Mouse (Mus musculus) hindbrain, embryonic 15.5 days (tissue): ENCODE measurements around the gene Gm49353. TPM values are rescaled to one million over a fixed set of nuclear protein-coding genes. Genes with fewer than 3 reads are reported as not detected.
A peak's percentile ranks its signal among the peaks of the same experiment; 100 is the strongest.

Experiments
- ATAC-seq: fragments of 200-750 bp; cut with Nextera tagmentation; 2 replicates; pipeline ENCODE4 v1.8.0; 2017; ENCODE audit warnings: low read depth, moderate number of reproducible peaks, moderate TSS enrichment; ENCODE audit not compliant: low FRiP score
- H3K27ac ChIP-seq: fragments of 300-500 bp; sonication (generic); replicated peaks from 2 replicates; pipeline ENCODE4 v1.5.1; 2015; ENCODE audit warnings: mild to moderate bottlenecking, inconsistent platforms
- H3K27me3 ChIP-seq: fragments of 300-500 bp; sonication (generic); 2 replicates; pipeline ENCODE4 v1.6.1; 2015; ENCODE audit warnings: control low read depth, inconsistent platforms
- H3K36me3 ChIP-seq: fragments of 300-500 bp; sonication (generic); 2 replicates; pipeline ENCODE4 v1.6.1; 2015; ENCODE audit warnings: control low read depth, inconsistent platforms
- H3K4me1 ChIP-seq: fragments of 300-500 bp; sonication (generic); replicated peaks from 2 replicates; pipeline ENCODE4 v1.6.1; 2015; ENCODE audit warnings: control low read depth, inconsistent platforms
- H3K4me2 ChIP-seq: fragments of 300-500 bp; sonication (generic); 2 replicates; pipeline ENCODE4 v1.6.1; 2015; ENCODE audit warnings: moderate library complexity, mild to moderate bottlenecking, inconsistent platforms
- H3K4me3 ChIP-seq: fragments of 300-500 bp; sonication (generic); 2 replicates; pipeline ENCODE4 v1.5.1; 2015; ENCODE audit warnings: mild to moderate bottlenecking, inconsistent platforms
- H3K9ac ChIP-seq: fragments of 300-500 bp; sonication (generic); 2 replicates; pipeline ENCODE4 v1.6.1; 2015; ENCODE audit warnings: inconsistent platforms
- H3K9me3 ChIP-seq: fragments of 300-500 bp; sonication (generic); 2 replicates; pipeline ENCODE4 v1.6.1; 2016; ENCODE audit warnings: control low read depth, inconsistent platforms
- WGBS: fragments of 180-500 bp; shearing (Covaris S2); methylation state at CpG from one replicate; pipeline ENCODE4 v1.1.7; 2015; 5-methylcytosine and 5-hydroxymethylcytosine counted together
- polyA plus RNA-seq: library from polyadenylated mRNA; unstranded; fragments of >200 nt; fragmentation: Nextera tagmentation; extraction: Ambion mirVana; gene quantifications from 2 replicates; pipeline ENCODE4 v1.2.1, GENCODE M21; 2015

Gm49353 gene
- polyA plus RNA-seq, 1 experiment from 2014 or later = 9.9 TPM

GRCm38 (mm10) chr10:29206730-29207129 lies 8.0 kb downstream of the Gm49353 start:
- no peak overlapping the region for H3K9ac ChIP-seq
- no peaks in the 10 kb centered on the region for H3K4me1 ChIP-seq
- peak; percentile 55; the same call in 1 of the 2 replicates for ATAC-seq
- H3K4me2 ChIP-seq = no peak overlapping the region
- H3K27ac ChIP-seq = no peak overlapping the region
- H3K27me3 ChIP-seq = no peaks in the 10 kb centered on the region
- H3K9me3 ChIP-seq = no peaks in the 10 kb centered on the region
- H3K36me3 ChIP-seq = peaks cover 9% of the 10 kb centered on the region
- H3K4me3 ChIP-seq = no peak overlapping the region

GRCm38 (mm10) chr10:29208735-29209134 lies 10.0 kb downstream of the Gm49353 start:
- no peak for ATAC-seq
- Histone ChIP-seq H3K4me3 (no peak overlapping the region), H3K27me3 (no peaks in the 10 kb centered on the region), H3K27ac (no peak overlapping the region), H3K4me2 (no peak overlapping the region), H3K9me3 (no peaks in the 10 kb centered on the region), H3K4me1 (no peaks in the 10 kb centered on the region; the same call in 1 of the 2 replicates), H3K36me3 (peaks cover 16% of the 10 kb centered on the region), H3K9ac (no peak overlapping the region)
- WGBS = 54% methylated on average over 3 of the region's 3 CpGs

- no peak for ATAC-seq
- no peak within 1 kb of the TSS for H3K27ac ChIP-seq
Observed at GRCm38 (mm10) chr10:29211453-29211852, 12.7 kb downstream of the Gm49353 start, which contains the start of gene 9330159F19Rik. Gene 9330159F19Rik (plus strand): TSS chr10:29211606.

GRCm38 (mm10) chr10:29213534-29214100 lies 14.9 kb downstream of the Gm49353 start:
- Histone ChIP-seq H3K27ac (no peak overlapping the region), H3K4me3 (no peak overlapping the region), H3K27me3 (no peaks in the 10 kb centered on the region), H3K4me1 (no peaks in the 10 kb centered on the region; the same call in 1 of the 2 replicates), H3K36me3 (peaks cover 16% of the 10 kb centered on the region; the same call in 1 of the 2 replicates), H3K9ac (no peak overlapping the region), H3K9me3 (no peaks in the 10 kb centered on the region), H3K4me2 (no peak overlapping the region)
- 42% methylated on average over 3 of the region's 3 CpGs for WGBS
- no peak for ATAC-seq

More at GRCm38 (mm10) chr10:29211453-29211852, 12.7 kb downstream of the Gm49353 start, which contains the start of gene 9330159F19Rik:
- H3K4me1 ChIP-seq = no peaks in the 10 kb centered on the region; the same call in 1 of the 2 replicates
- no peak within 1 kb of the TSS for H3K4me2 ChIP-seq
- peaks cover 16% of the 10 kb centered on the region for H3K36me3 ChIP-seq
- no peak within 1 kb of the TSS for H3K4me3 ChIP-seq
- H3K9me3 ChIP-seq = no peaks in the 10 kb centered on the region
- 14% methylated on average over 4 of the region's 4 CpGs for WGBS
- no peak within 1 kb of the TSS for H3K9ac ChIP-seq
- H3K27me3 ChIP-seq = no peaks in the 10 kb centered on the region

GRCm38 (mm10) chr10:29216957-29217356 lies 18.2 kb downstream of the Gm49353 start:
- Histone ChIP-seq H3K4me3 (no peak overlapping the region), H3K9ac (no peak overlapping the region), H3K36me3 (peaks cover 15% of the 10 kb centered on the region), H3K4me1 (no peaks in the 10 kb centered on the region; the same call in 1 of the 2 replicates), H3K27ac (no peak overlapping the region), H3K27me3 (no peaks in the 10 kb centered on the region), H3K9me3 (no peaks in the 10 kb centered on the region), H3K4me2 (no peak overlapping the region)
- ATAC-seq = no peak
- 95% methylated on average over 1 of the region's 1 CpGs for WGBS

- H3K4me3 ChIP-seq = no peak overlapping the region
- H3K27me3 ChIP-seq = no peaks in the 10 kb centered on the region
- no peak overlapping the region for H3K27ac ChIP-seq
- peaks cover 18% of the 10 kb centered on the region for H3K36me3 ChIP-seq
- no peak overlapping the region for H3K4me2 ChIP-seq
- ATAC-seq = peak; percentile 46; the same call in 1 of the 2 replicates
- H3K9me3 ChIP-seq = no peaks in the 10 kb centered on the region
- no peak overlapping the region for H3K9ac ChIP-seq
- no peaks in the 10 kb centered on the region; the same call in 1 of the 2 replicates for H3K4me1 ChIP-seq
- WGBS = 55% methylated on average over 2 of the region's 2 CpGs
Observed at GRCm38 (mm10) chr10:29217451-29217850, 18.7 kb downstream of the Gm49353 start.

GRCm38 (mm10) chr10:29225329-29225728 lies 26.6 kb downstream of the Gm49353 start:
- WGBS = 92% methylated on average over 4 of the region's 4 CpGs
- Histone ChIP-seq H3K9me3 (no peaks in the 10 kb centered on the region), H3K4me1 (no peaks in the 10 kb centered on the region), H3K9ac (no peak overlapping the region), H3K27me3 (no peaks in the 10 kb centered on the region), H3K27ac (no peak overlapping the region), H3K4me2 (no peak overlapping the region), H3K4me3 (no peak overlapping the region), H3K36me3 (peaks cover 55% of the 10 kb centered on the region)
- no peak for ATAC-seq

GRCm38 (mm10) chr10:29231208-29231607 lies 32.5 kb downstream of the Gm49353 start:
- no peaks in the 10 kb centered on the region for H3K4me1 ChIP-seq
- H3K27me3 ChIP-seq = no peaks in the 10 kb centered on the region
- no peak overlapping the region for H3K27ac ChIP-seq
- no peak overlapping the region for H3K9ac ChIP-seq
- no peak overlapping the region for H3K4me2 ChIP-seq
- WGBS = 78% methylated on average over 2 of the region's 2 CpGs
- H3K9me3 ChIP-seq = no peaks in the 10 kb centered on the region
- peaks cover 30% of the 10 kb centered on the region for H3K36me3 ChIP-seq
- no peak for ATAC-seq
- H3K4me3 ChIP-seq = no peak overlapping the region

Other genes with a start within 250 kb of the Gm49353 start
- not detected in 2 replicates for gene 2310057J18Rik, start 212.7 kb upstream of the Gm49353 start, polyA plus RNA-seq
- gene Soga3, start 55.1 kb upstream of the Gm49353 start, polyA plus RNA-seq = 108 and 113 TPM in 2 replicates
- gene 9330159F19Rik, start 12.7 kb downstream of the Gm49353 start, polyA plus RNA-seq = 27.6 and 28.9 TPM in 2 replicates
- 31.0 TPM in 2 replicates for gene Echdc1, start 114.2 kb downstream of the Gm49353 start, polyA plus RNA-seq
- 77.1 and 79.9 TPM in 2 replicates for gene Rnf146, start 163.5 kb downstream of the Gm49353 start, polyA plus RNA-seq